Mouse (Mus musculus): ENCODE measurements around the gene Comp. TPM values are rescaled to one million over a fixed set of nuclear protein-coding genes. Genes with fewer than 3 reads are reported as not detected.

Comp gene
- under 1 TPM; 0.13 to 0.26 TPM for total RNA-seq (2023)

GRCm38 (mm10) chr8:70373397-70374317 is at the start of gene Comp:
Gene Comp, plus strand, starts transcription at chr8:70373558.

DNA sequence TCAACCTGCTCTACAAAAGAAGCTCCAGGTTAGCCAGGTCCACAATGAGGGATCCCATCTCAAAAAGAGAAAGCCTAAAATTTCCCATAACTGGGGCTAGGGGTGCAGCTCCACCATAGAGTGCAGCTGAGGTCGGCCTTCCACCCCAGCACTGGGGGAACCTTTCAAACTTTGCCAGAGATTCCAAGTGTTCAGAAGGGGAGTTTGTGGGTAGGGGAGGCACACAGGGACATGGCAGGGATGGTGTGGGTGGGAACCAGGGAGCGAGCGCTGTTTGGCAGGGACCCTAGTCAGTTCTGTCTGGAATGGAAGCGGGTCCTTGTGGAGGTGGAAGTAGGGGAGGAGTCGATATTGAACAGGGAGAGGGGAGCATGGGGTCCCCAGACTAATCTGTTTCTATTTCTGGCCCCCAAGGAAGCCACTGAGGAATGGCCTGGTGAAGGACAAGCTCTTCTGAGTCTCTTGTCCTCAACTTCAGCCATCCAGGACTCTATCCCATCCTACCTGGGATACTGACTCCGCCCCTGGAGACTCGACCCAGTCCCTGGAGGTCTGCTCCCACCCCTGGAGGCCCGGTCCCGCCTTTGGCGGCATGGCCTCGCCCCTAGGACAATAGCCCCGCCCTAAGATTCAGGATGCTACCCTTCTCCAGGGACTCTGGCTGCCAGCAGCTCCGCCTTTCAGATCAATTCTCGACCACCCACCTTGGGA is 44.1 kb upstream of the Comp start, which contains the start of gene Gdf1:
Gene Gdf1 (plus strand): TSS at position 694 of the 711 bp plus-strand sequence.

GRCm38 (mm10) chr8:70353194-70353817 is 20.1 kb upstream of the Comp start, which contains the start of gene Upf1:
Gene Upf1, minus strand, starts transcription at chr8:70353278.

Other genes with a start within 250 kb of the Comp start
- 1 to 10 TPM; 8.0 to 10.0 TPM for gene Nr2c2ap, start 242.2 kb upstream of the Comp start, total RNA-seq (2023)
- 10 to 100 TPM; 11.4 to 16.8 TPM for gene Rfxank, start 234.4 kb upstream of the Comp start, total RNA-seq (2023)
- 10 to 100 TPM; 32.8 to 36.2 TPM for gene Borcs8, start 234.1 kb upstream of the Comp start, total RNA-seq (2023)
- gene Mef2b, start 233.8 kb upstream of the Comp start, total RNA-seq (2023) = under 1 TPM; 0.44 to 0.79 TPM
- 10 to 100 TPM; 19.9 to 23.0 TPM for gene Tmem161a, start 201.2 kb upstream of the Comp start, total RNA-seq (2023)
- 1 to 10 TPM; 3.3 to 4.0 TPM for gene Slc25a42, start 161.3 kb upstream of the Comp start, total RNA-seq (2023)
- 10 to 100 TPM; 29.2 to 30.7 TPM for gene Sugp2, start 139.3 kb upstream of the Comp start, total RNA-seq (2023)
- 1 to 10 TPM; 7.6 to 9.0 TPM for gene Armc6, start 139.1 kb upstream of the Comp start, total RNA-seq (2023)
- 1 to 10 TPM; 8.2 to 9.1 TPM for gene Homer3, start 90.7 kb upstream of the Comp start, total RNA-seq (2023)
- gene Ddx49, start 71.1 kb upstream of the Comp start, total RNA-seq (2023) = 10 to 100 TPM; 22.3 to 27.9 TPM
- 100 to 1,000 TPM; 114 to 123 TPM for gene Cope, start 71.0 kb upstream of the Comp start, total RNA-seq (2023)
- not detected for gene Cers1, start 57.8 kb upstream of the Comp start, total RNA-seq (2023)
- not detected for gene Gdf1, start 43.7 kb upstream of the Comp start, total RNA-seq (2023)
- 10 to 100 TPM; 58.6 to 59.2 TPM for gene Upf1, start 20.3 kb upstream of the Comp start, total RNA-seq (2023)
- gene Crtc1, start 66.0 kb downstream of the Comp start, total RNA-seq (2023) = 1 to 10 TPM; 3.9 to 6.9 TPM
- 1 to 10 TPM; 4.0 to 4.1 TPM for gene Klhl26, start 103.4 kb downstream of the Comp start, total RNA-seq (2023)
- not detected for gene Tmem59l, start 113.8 kb downstream of the Comp start, total RNA-seq (2023)
- gene Crlf1, start 119.6 kb downstream of the Comp start, total RNA-seq (2023) = not detected
- 10 to 100 TPM; 38.6 to 39.3 TPM for gene Rex1bd, start 133.2 kb downstream of the Comp start, total RNA-seq (2023)
- 1,000 to 10,000 TPM; 1,032 to 1,222 TPM for gene Uba52, start 137.2 kb downstream of the Comp start, total RNA-seq (2023)
- 100 to 1,000 TPM; 181 to 184 TPM for gene Fkbp8, start 154.2 kb downstream of the Comp start, total RNA-seq (2023)
- gene Kxd1, start 154.4 kb downstream of the Comp start, total RNA-seq (2023) = 10 to 100 TPM; 38.1 to 38.4 TPM
- gene Ell, start 165.9 kb downstream of the Comp start, total RNA-seq (2023) = 10 to 100 TPM; 32.2 to 37.9 TPM
- gene Isyna1, start 220.8 kb downstream of the Comp start, total RNA-seq (2023) = 10 to 100 TPM; 29.5 to 40.1 TPM
- 10 to 100 TPM; 60.1 to 77.7 TPM for gene Ssbp4, start 235.3 kb downstream of the Comp start, total RNA-seq (2023)
- 10 to 100 TPM; 65.7 to 79.1 TPM for gene Lrrc25, start 242.6 kb downstream of the Comp start, total RNA-seq (2023)

Measured in neutrophil, adult 83 days (primary cell).